Mouse (Mus musculus): Measurements from ENCODE around the gene Espnl.

Espnl gene

GRCm38 (mm10) chr1:91380453-91381090, 58.7 kb downstream of the Espnl start:
- peak; percentile 73 to 80 for DNase-seq (ENCODE audit: low spot score in 2 of 2)

GRCm38 (mm10) chr1:91381091-91381471, 59.2 kb downstream of the Espnl start:
- DNase-seq (ENCODE audit: low spot score in 2 of 2): no peak

DNA sequence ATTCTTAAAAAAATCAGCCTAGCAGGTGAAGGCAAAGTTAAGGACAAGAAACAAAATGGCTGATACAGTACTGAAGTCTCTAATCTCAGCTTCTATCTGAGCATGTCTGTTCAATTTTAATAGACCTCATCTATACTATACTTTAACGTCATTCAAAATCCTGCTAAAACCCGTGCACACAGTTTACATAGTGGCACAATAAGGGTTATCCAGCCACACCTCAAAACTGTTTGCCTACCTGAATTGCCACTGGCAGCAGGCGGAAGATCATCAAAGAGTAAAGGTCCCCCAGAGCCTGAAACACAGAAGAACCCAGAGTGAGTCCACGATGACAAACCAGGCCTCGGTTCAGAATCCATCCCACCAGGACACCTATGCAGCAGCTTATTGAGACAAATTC, 68.5 kb downstream of the Espnl start:
- no peak for DNase-seq (ENCODE audit: low spot score in 2 of 2)

DNA sequence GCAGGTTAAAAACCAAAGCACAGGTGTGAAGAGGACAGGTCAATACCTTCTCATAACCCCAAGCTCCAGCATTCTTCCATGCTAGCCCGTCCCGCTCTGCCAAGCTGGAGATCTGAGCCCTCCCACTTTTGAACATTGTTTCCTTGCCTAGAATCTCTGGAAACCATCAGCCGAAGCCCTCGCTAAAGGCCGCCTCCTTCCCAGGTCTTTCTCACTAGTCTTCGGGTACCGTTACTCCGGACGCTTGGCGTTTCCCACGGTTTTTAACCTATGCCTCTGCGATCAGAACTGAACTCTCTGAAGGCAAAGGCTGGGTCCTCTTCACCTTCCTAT, 76.0 kb downstream of the Espnl start:
- no peak for DNase-seq (ENCODE audit: low spot score in 2 of 2)

Measured in frontal cortex, postnatal 36 days (tissue).